Mouse (Mus musculus) CH12.LX (cell line): ENCODE measurements around the gene Sgf29. TPM values are rescaled to one million over a fixed set of nuclear protein-coding genes. Genes with fewer than 3 reads are reported as not detected.

ENCODE experiments used
- DNase-seq: peaks from one replicate; pipeline ENCODE4 v3.0.0-alpha.2; 2013; ENCODE audit errors: extremely low read depth
- H3K27ac ChIP-seq: 2 replicates; pipeline ENCODE4 v1.5.1; 2012; ENCODE audit warnings: low read depth, mild to moderate bottlenecking, control low read depth, moderate library complexity; ENCODE audit not compliant: insufficient read depth
- H3K27me3 ChIP-seq: replicated peaks from 2 replicates; pipeline ENCODE3; 2012; ENCODE audit warnings: inconsistent platforms
- H3K36me3 ChIP-seq, 2 experiments: replicated peaks in 1 of 2; 2 replicates each; pipeline versions ENCODE3 to v1.6.1; 2012; ENCODE audit warnings: inconsistent platforms in 1 of 2, low read length in 1 of 2, mild to moderate bottlenecking in 1 of 2, mixed read lengths in 1 of 2, moderate library complexity in 1 of 2; ENCODE audit not compliant: control insufficient read depth in 1 of 2, insufficient read depth in 1 of 2
- H3K4me1 ChIP-seq, 2 experiments: 2 replicates each; pipeline ENCODE4 v1.6.1; 2012; ENCODE audit warnings: inconsistent platforms in 1 of 2, moderate library complexity in 1 of 2; ENCODE audit not compliant: insufficient read depth in 2 of 2, control insufficient read depth in 1 of 2
- H3K4me2 ChIP-seq: 2 replicates; pipeline ENCODE4 v1.6.1; 2012; ENCODE audit warnings: low read depth, mild to moderate bottlenecking, control low read depth; ENCODE audit not compliant: poor library complexity, insufficient read depth, severe bottlenecking
- H3K4me3 ChIP-seq, 3 experiments: fragments of 150-350 bp in 1 of 3; sonication (generic) in 1 of 3; replicated peaks in 1 of 3; 2 replicates each; pipeline versions ENCODE3 to v1.5.1; 2011 to 2012; ENCODE audit warnings: low read depth in 2 of 3, low read length in 2 of 3, mild to moderate bottlenecking in 2 of 3, moderate library complexity in 2 of 3, control low read depth in 1 of 3, improper control_type of control experiment in 1 of 3, inconsistent platforms in 1 of 3, mixed read lengths in 1 of 3; ENCODE audit not compliant: poor library complexity in 1 of 3
- H3K79me2 ChIP-seq: replicated peaks from 2 replicates; pipeline ENCODE4 v1.6.1; 2012; ENCODE audit warnings: mild to moderate bottlenecking, moderate library complexity; ENCODE audit not compliant: control insufficient read depth, poor library complexity, insufficient read depth, severe bottlenecking; ENCODE audit errors: extremely low read depth
- H3K9ac ChIP-seq: 2 replicates; pipeline ENCODE4 v1.6.1; 2012; ENCODE audit warnings: low read depth, mild to moderate bottlenecking, control low read depth, moderate library complexity; ENCODE audit not compliant: insufficient read depth
- H3K9me3 ChIP-seq: replicated peaks from 2 replicates; pipeline ENCODE3; 2012; ENCODE audit warnings: low read length, inconsistent platforms, mixed read lengths
- BHLHE40 ChIP-seq: IDR thresholded peaks from 2 replicates; pipeline ENCODE4 v1.6.1; 2011; ENCODE audit warnings: mild to moderate bottlenecking, low read depth, low read length, improper control_type of control experiment
- CHD1 ChIP-seq: IDR thresholded peaks from 2 replicates; pipeline ENCODE4 v1.6.1; 2012; ENCODE audit warnings: low read depth, low read length, improper control_type of control experiment, inconsistent platforms
- CTCF ChIP-seq, 2 experiments: IDR thresholded peaks in 1 of 2; conservative IDR thresholded peaks in 1 of 2; 2 replicates each; pipeline ENCODE4 v1.5.1; 2011 to 2012; ENCODE audit warnings: low read depth in 2 of 2, low read length in 2 of 2, improper control_type of control experiment in 1 of 2, inconsistent platforms in 1 of 2, mild to moderate bottlenecking in 1 of 2, moderate library complexity in 1 of 2
- E2F4 ChIP-seq: IDR thresholded peaks from 2 replicates; pipeline ENCODE4 v1.6.1; 2011; ENCODE audit warnings: low read depth, low read length, improper control_type of control experiment; ENCODE audit not compliant: insufficient replicate concordance
- EP300 ChIP-seq: IDR thresholded peaks from 2 replicates; pipeline ENCODE4 v1.6.1; 2011; ENCODE audit warnings: low read length, improper control_type of control experiment
- ETS1 ChIP-seq: conservative IDR thresholded peaks from 2 replicates; pipeline ENCODE4 v1.6.1; 2012; ENCODE audit warnings: low read depth, mild to moderate bottlenecking, inconsistent platforms, low read length, improper control_type of control experiment, moderate library complexity
- HCFC1 ChIP-seq: IDR thresholded peaks from 2 replicates; pipeline ENCODE4 v1.6.1; 2012; ENCODE audit warnings: low read depth, mild to moderate bottlenecking, inconsistent platforms, low read length, improper control_type of control experiment
- IRF4 ChIP-seq: IDR thresholded peaks from 2 replicates; pipeline ENCODE4 v1.6.1; 2014; ENCODE audit warnings: low read depth, mild to moderate bottlenecking, inconsistent platforms, low read length, improper control_type of control experiment
- JUN ChIP-seq: IDR thresholded peaks from 2 replicates; pipeline ENCODE4 v1.6.1; 2011; ENCODE audit warnings: low read depth, mild to moderate bottlenecking, low read length, improper control_type of control experiment, moderate library complexity; ENCODE audit not compliant: insufficient read depth
- JUND ChIP-seq: conservative IDR thresholded peaks from 2 replicates; pipeline ENCODE4 v1.6.1; 2011; ENCODE audit warnings: low read depth, low read length, improper control_type of control experiment
- KAT2A ChIP-seq: IDR thresholded peaks from 2 replicates; pipeline ENCODE4 v1.6.1; 2012; ENCODE audit warnings: low read length, improper control_type of control experiment, inconsistent platforms; ENCODE audit not compliant: insufficient replicate concordance
- MAFK ChIP-seq: IDR thresholded peaks from 2 replicates; pipeline ENCODE4 v1.6.1; 2011; ENCODE audit warnings: low read length, improper control_type of control experiment; ENCODE audit not compliant: insufficient replicate concordance
- MAX ChIP-seq: IDR thresholded peaks from 2 replicates; pipeline ENCODE4 v1.6.1; 2011; ENCODE audit warnings: low read length, improper control_type of control experiment
- MEF2A ChIP-seq: IDR thresholded peaks from 2 replicates; pipeline ENCODE4 v1.6.1; 2014; ENCODE audit warnings: low read depth, mild to moderate bottlenecking, inconsistent platforms, low read length, improper control_type of control experiment, borderline replicate concordance
- MXI1 ChIP-seq: IDR thresholded peaks from 2 replicates; pipeline ENCODE4 v1.6.1; 2011; ENCODE audit warnings: mild to moderate bottlenecking, low read depth, low read length, improper control_type of control experiment
- MYC ChIP-seq: IDR thresholded peaks from 2 replicates; pipeline ENCODE4 v1.6.1; 2011; ENCODE audit warnings: low read depth, mild to moderate bottlenecking, improper control_type of control experiment, low read length
- NELFE ChIP-seq: IDR thresholded peaks from 2 replicates; pipeline ENCODE4 v1.6.1; 2011; ENCODE audit warnings: low read depth, low read length, improper control_type of control experiment
- NRF1 ChIP-seq: IDR thresholded peaks from 2 replicates; pipeline ENCODE4 v1.6.1; 2014; ENCODE audit warnings: low read depth, mild to moderate bottlenecking, inconsistent platforms, low read length, improper control_type of control experiment, moderate library complexity
- PAX5 ChIP-seq: IDR thresholded peaks from 2 replicates; pipeline ENCODE4 v1.6.1; 2012; ENCODE audit warnings: low read length, inconsistent platforms, mixed read lengths
- POLR2A ChIP-seq: IDR thresholded peaks from 2 replicates; pipeline ENCODE4 v1.6.1; 2011; ENCODE audit warnings: low read depth, mild to moderate bottlenecking, improper control_type of control experiment, low read length
- RAD21 ChIP-seq: IDR thresholded peaks from 2 replicates; pipeline ENCODE4 v1.6.1; 2011; ENCODE audit warnings: low read depth, mild to moderate bottlenecking, low read length, improper control_type of control experiment, moderate library complexity
- RCOR1 ChIP-seq: conservative IDR thresholded peaks from 2 replicates; pipeline ENCODE4 v1.6.1; 2012; ENCODE audit warnings: low read depth, mild to moderate bottlenecking, inconsistent platforms, low read length, improper control_type of control experiment
- SIN3A ChIP-seq: IDR thresholded peaks from 2 replicates; pipeline ENCODE4 v1.6.1; 2012; ENCODE audit warnings: low read length, improper control_type of control experiment, inconsistent platforms
- SMC3 ChIP-seq: IDR thresholded peaks from 2 replicates; pipeline ENCODE4 v1.6.1; 2011; ENCODE audit warnings: low read depth, low read length, improper control_type of control experiment
- TBP ChIP-seq: conservative IDR thresholded peaks from 2 replicates; pipeline ENCODE4 v1.6.1; 2011; ENCODE audit warnings: low read depth, low read length, improper control_type of control experiment
- TCF12 ChIP-seq: IDR thresholded peaks from 2 replicates; pipeline ENCODE4 v1.6.1; 2014; ENCODE audit warnings: low read depth, mild to moderate bottlenecking, inconsistent platforms, low read length, improper control_type of control experiment
- UBTF ChIP-seq: IDR thresholded peaks from 2 replicates; pipeline ENCODE4 v1.6.1; 2012; ENCODE audit warnings: low read depth, mild to moderate bottlenecking, inconsistent platforms, low read length, improper control_type of control experiment, moderate library complexity
- USF1 ChIP-seq: IDR thresholded peaks from 2 replicates; pipeline ENCODE4 v1.6.1; 2014; ENCODE audit warnings: low read depth, mild to moderate bottlenecking, inconsistent platforms, low read length, improper control_type of control experiment
- USF2 ChIP-seq: conservative IDR thresholded peaks from 2 replicates; pipeline ENCODE4 v1.6.1; 2011; ENCODE audit warnings: low read depth, low read length, improper control_type of control experiment
- ZC3H11A ChIP-seq: IDR thresholded peaks from 2 replicates; pipeline ENCODE4 v1.6.1; 2012; ENCODE audit warnings: low read depth, mild to moderate bottlenecking, inconsistent platforms, low read length, improper control_type of control experiment
- ZKSCAN1 ChIP-seq: IDR thresholded peaks from 2 replicates; pipeline ENCODE4 v1.6.1; 2012; ENCODE audit warnings: low read depth, inconsistent platforms, low read length, improper control_type of control experiment, borderline replicate concordance
- ZMIZ1 ChIP-seq: IDR thresholded peaks from 2 replicates; pipeline ENCODE4 v1.6.1; 2012; ENCODE audit warnings: low read depth, mild to moderate bottlenecking, inconsistent platforms, low read length, improper control_type of control experiment
- ZNF384 ChIP-seq: IDR thresholded peaks from 2 replicates; pipeline ENCODE4 v1.6.1; 2012; ENCODE audit warnings: low read depth, low read length, improper control_type of control experiment, inconsistent platforms
- dilution Hi-C: fragments of 300-500 bp; cut with MboI; formaldehyde crosslinking; loops from 2 replicates; pipeline ENCODE4 v1.14.3; 2020; ENCODE audit warnings: low sequenced_read_pairs; ENCODE audit not compliant: extremely low pct_unique_long_range_greater_than_20kb, extremely low pct_ligation_motif_present
- in situ Hi-C: fragments of 300-500 bp; cut with MboI; formaldehyde crosslinking; loops from 3 replicates; pipeline ENCODE4 v1.14.3; 2019; ENCODE audit warnings: low sequenced_read_pairs, low pct_ligation_motif_present, low pct_unique_long_range_greater_than_20kb, mixed read lengths
- polyA plus RNA-seq: library from polyadenylated mRNA; unstranded; fragments of >175 nt; gene quantifications from 2 replicates; pipeline ENCODE4 v1.2.1, GENCODE M21; 2012; ENCODE audit warnings: low read depth; ENCODE audit not compliant: insufficient read length
- total RNA-seq, 2 experiments: library from RNA; depleted of rRNA; stranded (reverse); fragments of 300-350 nt in 1 of 2; fragments of >200 nt in 1 of 2; gene quantifications; 2 replicates each; pipeline ENCODE4 v1.2.3; 2012 to 2014

Gene Sgf29
- total and polyA plus RNA-seq, 3 experiments: 20.5 to 71.7 (median 55.6) TPM

GRCm38 (mm10) chr7:126707442-126708174, 58.5 kb downstream of the Sgf29 start, which contains the start of gene Coro1a (continued):
- TF ChIP-seq CHD1 (no peak; the same call in 1 of the 2 replicates), RCOR1 (no peak), MEF2A (no peak), UBTF (0 out of 2 replicates have a peak, but pooled peaks have one; percentile 36), MAX (0 out of 2 replicates have a peak, but pooled peaks have one; percentile 18), HCFC1 (no peak; the same call in 1 of the 2 replicates), BHLHE40 (peak; percentile 46; the same call in 1 of the 2 replicates), ZMIZ1 (no peak)

DNA sequence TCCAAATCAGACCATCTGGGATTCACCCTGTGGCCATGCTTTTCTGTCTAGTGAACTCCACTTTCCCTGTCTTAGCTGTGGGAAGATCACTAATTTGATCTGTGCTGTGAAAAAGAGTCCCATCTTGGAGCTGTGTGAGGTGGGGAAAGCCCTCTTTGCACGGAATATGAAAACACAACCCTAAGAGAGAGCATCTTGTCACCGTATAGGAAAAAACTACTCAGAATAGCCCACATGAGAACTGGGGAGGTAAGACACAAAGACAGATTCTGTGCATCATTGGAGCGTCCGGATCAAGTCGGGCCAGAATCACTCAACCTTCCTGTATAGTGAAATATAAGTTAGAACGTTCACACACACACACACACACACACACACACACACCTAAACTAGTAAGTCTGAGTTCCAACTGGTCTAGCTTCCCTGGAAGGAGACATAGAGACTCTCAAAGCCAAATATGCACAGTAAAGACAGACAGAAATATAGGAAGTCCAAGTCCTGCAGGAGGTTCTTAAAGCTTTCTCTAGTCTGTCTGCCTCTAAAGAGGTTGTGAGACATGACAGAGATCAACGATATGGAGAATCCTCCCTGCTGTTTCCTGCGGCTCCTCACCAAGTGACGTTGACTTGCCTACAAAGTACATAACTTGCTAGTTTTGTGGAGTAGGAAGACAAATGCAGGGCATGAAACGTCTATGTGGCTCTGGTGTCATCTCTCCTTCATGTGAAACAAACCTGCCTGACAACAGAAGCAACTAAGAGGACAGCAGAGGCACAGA, 59.3 kb downstream of the Sgf29 start:
- dilution Hi-C loops: no loop called here
- peaks cover 26 to 36% of the 10 kb centered on the region in 2 experiments for H3K4me1 ChIP-seq
- TF ChIP-seq ZNF384 (no peak), RAD21 (no peak), MYC (no peak), NRF1 (no peak), MAFK (no peak), RCOR1 (no peak), BHLHE40 (peak; percentile 30), POLR2A (no peak), IRF4 (no peak; the same call in 1 of the 2 replicates), SMC3 (no peak), MEF2A (peak; percentile 59; the same call in 1 of the 2 replicates), TBP (no peak), PAX5 (no peak), TCF12 (no peak), JUN (peak; percentile 55), E2F4 (no peak), USF2 (no peak), ZKSCAN1 (no peak), HCFC1 (0 out of 2 replicates have a peak, but pooled peaks have one; percentile 4), ETS1 (peak; percentile 71), EP300 (peak; percentile 71; the same call in 1 of the 2 replicates), KAT2A (no peak), MXI1 (no peak), USF1 (no peak), ZC3H11A (no peak), CTCF (conservative IDR thresholded peaks at IDR 0.05 in 1 of 2, IDR thresholded peaks at IDR 0.05 in 1 of 2; ENCODE audit: low read depth in 2 of 2, low read length in 2 of 2) (no peak), NELFE (no peak), JUND (peak; percentile 33), SIN3A (peak; percentile 56)

More for the DNA sequence above, 59.3 kb downstream of the Sgf29 start:
- DNase-seq: no peak
- Histone ChIP-seq H3K27ac (peak overlapping the region; percentile 28; the same call in 1 of the 2 replicates), H3K4me3 (peak overlapping the region in 2 of 3 experiments; percentile 17 to 18), H3K27me3 (no peaks in the 10 kb centered on the region), H3K79me2 (peaks cover 9% of the 10 kb centered on the region), H3K4me2 (peak overlapping the region; percentile 39), H3K9me3 (peaks cover 6% of the 10 kb centered on the region), H3K36me3 (no peaks in the 10 kb centered on the region), H3K9ac (peak overlapping the region; percentile 34)
- in situ Hi-C loops: loop anchor here (10.0 kb wide), 4 partner anchors 186 to 1216 kb away; partner anchors contain the start of genes Mvp, Pagr1a and Pagr1b
